In genomic region chr1:172349504-172349903, GRCm38 (mm10) we compare ENCODE assay signal across 14 mouse cellular contexts. TPM values are rescaled to one million over a fixed set of nuclear protein-coding genes. Genes with fewer than 3 reads are reported as not detected.
DNase-seq lines count a peak whose midpoint lies in the region; ATAC-seq and TF ChIP-seq lines count a peak whose summit lies in the region.
"Had no signal": no experiment of that assay in that cellular context is flagged by ENCODE, and none has a peak within 500 bp of the region (broad histone marks: within the 10 kb centered on the region; RNA-seq: fewer than 3 reads in every experiment).

No protein-coding gene starts in this region.

- DNase-seq in left cerebral cortex, adult 2 months (ENCODE audit: extremely low spot score in 1 of 2, low spot score in 2 of 2), result no peak
- no peak for DNase-seq in left cerebral cortex, postnatal 25 days (ENCODE audit: low spot score in 2 of 2)
- no peak for DNase-seq in forebrain, postnatal 0 days
- no peak for DNase-seq in midbrain, embryonic 11.5 days (ENCODE audit: low spot score, missing footprints)
- no peak for DNase-seq in urinary bladder, adult 2 months (ENCODE audit: low spot score)
- no peak for DNase-seq in thymus, adult 18-20 months
- DNase-seq in frontal cortex, postnatal 10 days (ENCODE audit: low spot score in 2 of 2), result no peak
- DNase-seq: heart, adult 2 months; heart, postnatal 4 days; thymus, postnatal 4 days had no signal

- no peak for TF ChIP-seq CTCF in left cerebral cortex, adult 2 months (IDR thresholded peaks at IDR 0.05)
- no peak for TF ChIP-seq CTCF in forebrain, postnatal 0 days (IDR thresholded peaks at IDR 0.05; ENCODE audit: low read depth)
- no peak for TF ChIP-seq CTCF in olfactory bulb, adult 2 months (IDR thresholded peaks at IDR 0.05; ENCODE audit: insufficient read depth, low read depth, low read length)

- intact Hi-C loops in left cerebral cortex, adult 2 months (cut with DNase I), result no loop called here
- intact Hi-C loops in left cerebral cortex, postnatal 25 days (cut with DNase I), result no loop called here

- no peaks in the 10 kb centered on the region for H3K4me1 ChIP-seq in forebrain, postnatal 0 days (ENCODE audit: insufficient read depth)
- H3K4me1 ChIP-seq in midbrain, embryonic 11.5 days (ENCODE audit: control insufficient read depth, insufficient read depth, low read length), result peaks cover 34% of the 10 kb centered on the region
- peaks cover 14% of the 10 kb centered on the region for H3K4me1 ChIP-seq in olfactory bulb, adult 2 months (ENCODE audit: control insufficient read depth, insufficient read depth, low read length)

- peak overlapping the region; percentile 73 for H3K27ac ChIP-seq in left cerebral cortex, adult 2 months
- H3K27ac ChIP-seq in forebrain, postnatal 0 days (ENCODE audit: low read depth, low read length), result peak overlapping the region; percentile 67
- H3K27ac ChIP-seq in midbrain, embryonic 11.5 days (ENCODE audit: low read depth, low read length), result peak overlapping the region; percentile 95
- peak overlapping the region; percentile 1; the same call in 1 of the 2 replicates for H3K27ac ChIP-seq in olfactory bulb, adult 2 months (ENCODE audit: insufficient read depth, low read depth, low read length)
- H3K27ac ChIP-seq: heart, adult 2 months had no signal

- 28% methylated on average over 5 of the region's 5 CpGs for WGBS in forebrain, postnatal 0 days
- WGBS in midbrain, embryonic 11.5 days, result 33% methylated on average over 5 of the region's 5 CpGs
- WGBS in olfactory bulb, adult 2 months, result 55% methylated on average over 5 of the region's 5 CpGs

- ATAC-seq in forebrain, postnatal 0 days, result peak; percentile 12
- peak; percentile 38 for ATAC-seq in midbrain, embryonic 11.5 days (ENCODE audit: low FRiP score)

- no peak overlapping the region for H3K9ac ChIP-seq in forebrain, postnatal 0 days
- peak overlapping the region; percentile 41 for H3K9ac ChIP-seq in midbrain, embryonic 11.5 days (ENCODE audit: low read length)

- no peak overlapping the region for H3K4me2 ChIP-seq in forebrain, postnatal 0 days (ENCODE audit: low read depth)
- peak overlapping the region; percentile 35 for H3K4me2 ChIP-seq in midbrain, embryonic 11.5 days

- H3K9me3 ChIP-seq in forebrain, postnatal 0 days (ENCODE audit: low read length), result no peaks in the 10 kb centered on the region
- H3K9me3 ChIP-seq in midbrain, embryonic 11.5 days (ENCODE audit: control insufficient read depth, low read length), result no peaks in the 10 kb centered on the region

- H3K36me3 ChIP-seq in forebrain, postnatal 0 days (ENCODE audit: insufficient read depth), result no peaks in the 10 kb centered on the region
- no peaks in the 10 kb centered on the region for H3K36me3 ChIP-seq in midbrain, embryonic 11.5 days (ENCODE audit: control insufficient read depth, insufficient read depth, low read length)

- H3K4me3 ChIP-seq in left cerebral cortex, adult 2 months, result no peak overlapping the region
- H3K4me3 ChIP-seq in forebrain, postnatal 0 days (ENCODE audit: low read depth, low read length), result no peak overlapping the region
- no peak overlapping the region for H3K4me3 ChIP-seq in midbrain, embryonic 11.5 days (ENCODE audit: low read depth, low read length)
- H3K4me3 ChIP-seq in olfactory bulb, adult 2 months (ENCODE audit: insufficient read depth, low read depth, low read length), result no peak overlapping the region
- H3K4me3 ChIP-seq: heart, adult 2 months had no signal

- TF ChIP-seq POLR2A in olfactory bulb, adult 2 months (IDR thresholded peaks at IDR 0.05; ENCODE audit: insufficient read depth, low read depth, low read length), result no peak

- H3K27me3 ChIP-seq in forebrain, postnatal 0 days (ENCODE audit: insufficient read depth, low read length), result no peaks in the 10 kb centered on the region
- H3K27me3 ChIP-seq in midbrain, embryonic 11.5 days (ENCODE audit: control insufficient read depth, insufficient read depth, low read length), result no peaks in the 10 kb centered on the region

RNA-seq across cellular contexts. Expression of gene Kcnj10, which starts 8.5 kb away (rescaled TPM):
- total RNA-seq in left cerebral cortex, adult 2 months (2021), result 100 to 1,000 TPM in 1 of 2 experiments, 10 to 100 TPM in 1; 86.5 to 108 TPM
- 10 to 100 TPM; 85.4 to 99.8 TPM for total RNA-seq in left cerebral cortex, postnatal 25 days (2021)
- total RNA-seq in forebrain, postnatal 0 days (2014; rRNA removed), result 3.2 and 4.1 TPM in 2 replicates
- 1.4 and 2.9 TPM in 2 replicates for polyA plus RNA-seq in forebrain, postnatal 0 days (2015; fragmentation: Nextera tagmentation; extraction: Ambion mirVana)
- 0.75 TPM in 2 replicates for polyA plus RNA-seq in midbrain, embryonic 11.5 days (2014; fragmentation: Nextera tagmentation; extraction: Ambion mirVana)
- polyA plus RNA-seq in olfactory bulb, adult 2 months (2012; ENCODE audit: insufficient read depth, insufficient read length, low replicate concordance, missing spikeins), result 93.5 and 169 TPM in 2 replicates
- 0.39 and 0.52 TPM in 2 replicates for polyA plus RNA-seq in urinary bladder, adult 2 months (2012; rRNA removed)

RNA-seq across cellular contexts. Expression of gene Kcnj9, which starts 20.4 kb away (rescaled TPM):
- total RNA-seq in left cerebral cortex, adult 2 months (2021), result 100 to 1,000 TPM; 137 to 138 TPM
- total RNA-seq in left cerebral cortex, postnatal 25 days (2021), result 100 to 1,000 TPM; 126 to 139 TPM
- 7.5 and 8.6 TPM in 2 replicates for total RNA-seq in forebrain, postnatal 0 days (2014; rRNA removed)
- polyA plus RNA-seq in forebrain, postnatal 0 days (2015; fragmentation: Nextera tagmentation; extraction: Ambion mirVana), result 2.9 and 4.8 TPM in 2 replicates
- polyA plus RNA-seq in midbrain, embryonic 11.5 days (2014; fragmentation: Nextera tagmentation; extraction: Ambion mirVana), result 0.37 and 0.43 TPM in 2 replicates
- not detected in 2 replicates for polyA plus RNA-seq in olfactory bulb, adult 2 months (2012; ENCODE audit: insufficient read depth, insufficient read length, low replicate concordance, missing spikeins)
- 0.04 and 0.23 TPM in 2 replicates for polyA plus RNA-seq in urinary bladder, adult 2 months (2012; rRNA removed)
- total RNA-seq: heart, adult 2 months; heart, postnatal 4 days had no signal
- polyA plus RNA-seq: lung, postnatal 0 days; small intestine, adult 2 months; stomach, embryonic 16.5 days had no signal

RNA-seq across cellular contexts. Expression of gene Pigm, which starts 26.8 kb away (rescaled TPM):
- 1 to 10 TPM; 9.3 to 9.8 TPM for total RNA-seq in left cerebral cortex, adult 2 months (2021)
- total RNA-seq in left cerebral cortex, postnatal 25 days (2021), result 1 to 10 TPM; 8.9 to 9.2 TPM
- 10.4 and 14.5 TPM in 2 replicates for total RNA-seq in forebrain, postnatal 0 days (2014; rRNA removed)
- polyA plus RNA-seq in forebrain, postnatal 0 days (2015; fragmentation: Nextera tagmentation; extraction: Ambion mirVana), result 1.9 and 2.3 TPM in 2 replicates
- polyA plus RNA-seq in midbrain, embryonic 11.5 days (2014; fragmentation: Nextera tagmentation; extraction: Ambion mirVana), result 11.0 and 12.2 TPM in 2 replicates
- not detected in 2 replicates for polyA plus RNA-seq in olfactory bulb, adult 2 months (2012; ENCODE audit: insufficient read depth, insufficient read length, low replicate concordance, missing spikeins)
- polyA plus RNA-seq in urinary bladder, adult 2 months (2012; rRNA removed), result 10.3 and 11.5 TPM in 2 replicates

RNA-seq across cellular contexts. Expression of gene Atp1a2, which starts 51.6 kb away (rescaled TPM):
- total RNA-seq in left cerebral cortex, adult 2 months (2021), result 100 to 1,000 TPM; 628 to 676 TPM
- 100 to 1,000 TPM; 610 to 694 TPM for total RNA-seq in left cerebral cortex, postnatal 25 days (2021)
- 213 and 294 TPM in 2 replicates for total RNA-seq in forebrain, postnatal 0 days (2014; rRNA removed)
- 54.4 and 75.2 TPM in 2 replicates for polyA plus RNA-seq in forebrain, postnatal 0 days (2015; fragmentation: Nextera tagmentation; extraction: Ambion mirVana)
- 1.4 and 1.9 TPM in 2 replicates for polyA plus RNA-seq in midbrain, embryonic 11.5 days (2014; fragmentation: Nextera tagmentation; extraction: Ambion mirVana)
- polyA plus RNA-seq in olfactory bulb, adult 2 months (2012; ENCODE audit: insufficient read depth, insufficient read length, low replicate concordance, missing spikeins), result 130 and 318 TPM in 2 replicates
- 44.1 and 57.0 TPM in 2 replicates for polyA plus RNA-seq in urinary bladder, adult 2 months (2012; rRNA removed)

Comparison
In these comparisons a context has a peak if more than half of its experiments do, and no peak if none do; other contexts are left out.
1. H3K27ac ChIP-seq: peak in every context shown above with its lines; median percentile 95 in midbrain, embryonic 11.5 days; 73 in left cerebral cortex, adult 2 months; 67 in forebrain, postnatal 0 days; 1 in olfactory bulb, adult 2 months.
2. RNA of gene Kcnj10, which starts 8.5 kb away (polyA plus RNA-seq): 93.5 to 169 TPM in olfactory bulb, adult 2 months; 1.4 to 2.9 TPM in forebrain, postnatal 0 days, 0.75 TPM in midbrain, embryonic 11.5 days and 0.39 to 0.52 TPM in urinary bladder, adult 2 months; every median in the first group is over 10 times any median in the second.